ENCODE assay signal across 7 mouse cellular contexts in genomic region chr19:5106731-5107191, GRCm38 (mm10). TPM values are rescaled to one million over a fixed set of nuclear protein-coding genes. Genes with fewer than 3 reads are reported as not detected.
DNase-seq lines count a peak whose midpoint lies in the region; ATAC-seq lines count a peak whose summit lies in the region.

TSS of gene Rab1b (minus strand) at chr19:5107072.

- under 1% methylated on average over 46 of the region's 46 CpGs for WGBS in intestine, embryonic 16.5 days
- WGBS in midbrain, embryonic 11.5 days, result under 1% methylated on average over 46 of the region's 46 CpGs

- peak; percentile 94 for ATAC-seq in intestine, embryonic 16.5 days
- ATAC-seq in midbrain, embryonic 11.5 days (ENCODE audit: low FRiP score), result peak; percentile 95

- no peaks in the 10 kb centered on the region for H3K27me3 ChIP-seq in intestine, embryonic 16.5 days (replicated peaks; ENCODE audit: control insufficient read depth, insufficient read depth, low read length)
- no peaks in the 10 kb centered on the region for H3K27me3 ChIP-seq in midbrain, embryonic 11.5 days (ENCODE audit: control insufficient read depth, insufficient read depth, low read length)

- peaks cover 10% of the 10 kb centered on the region for H3K36me3 ChIP-seq in intestine, embryonic 16.5 days (ENCODE audit: control insufficient read depth, insufficient read depth, low read length)
- peaks cover 27% of the 10 kb centered on the region for H3K36me3 ChIP-seq in midbrain, embryonic 11.5 days (ENCODE audit: control insufficient read depth, insufficient read depth, low read length)

- H3K4me1 ChIP-seq in intestine, embryonic 16.5 days (ENCODE audit: control insufficient read depth, insufficient read depth, low read length), result peaks cover 20% of the 10 kb centered on the region
- peaks cover 7% of the 10 kb centered on the region for H3K4me1 ChIP-seq in midbrain, embryonic 11.5 days (ENCODE audit: control insufficient read depth, insufficient read depth, low read length)

- no peaks in the 10 kb centered on the region for H3K9me3 ChIP-seq in intestine, embryonic 16.5 days (ENCODE audit: control insufficient read depth, low read length)
- no peaks in the 10 kb centered on the region for H3K9me3 ChIP-seq in midbrain, embryonic 11.5 days (ENCODE audit: control insufficient read depth, low read length)

- peak; percentile 98 for DNase-seq in adrenal gland, adult 8-10 months
- DNase-seq in embryo, embryonic 9.5 days (ENCODE audit: extremely low spot score), result peak; percentile 97
- DNase-seq in gastrocnemius, postnatal 4 days (ENCODE audit: low spot score in 2 of 2), result peak; percentile 98
- DNase-seq in left cerebral cortex, postnatal 36 days (ENCODE audit: low spot score in 2 of 2), result peak; percentile 99
- peak; percentile 100 for DNase-seq in midbrain, embryonic 11.5 days (ENCODE audit: low spot score, missing footprints)
- DNase-seq in skeletal muscle tissue, adult 2 months (ENCODE audit: low read depth, low spot score), result peak; percentile 99

- H3K9ac ChIP-seq in intestine, embryonic 16.5 days (ENCODE audit: low read depth, low read length), result peak within 1 kb of the TSS; percentile 95
- H3K9ac ChIP-seq in midbrain, embryonic 11.5 days (ENCODE audit: low read length), result peak within 1 kb of the TSS; percentile 91

- peak within 1 kb of the TSS; percentile 91 for H3K27ac ChIP-seq in intestine, embryonic 16.5 days (ENCODE audit: low read length)
- H3K27ac ChIP-seq in midbrain, embryonic 11.5 days (ENCODE audit: low read depth, low read length), result peak within 1 kb of the TSS; percentile 85

- intact Hi-C loops in left cerebral cortex, postnatal 36 days (cut with DNase I), result no loop called here

- peak within 1 kb of the TSS; percentile 85 for H3K4me3 ChIP-seq in intestine, embryonic 16.5 days (ENCODE audit: low read length)
- H3K4me3 ChIP-seq in midbrain, embryonic 11.5 days (ENCODE audit: low read depth, low read length), result peak within 1 kb of the TSS; percentile 79

- H3K4me2 ChIP-seq in intestine, embryonic 16.5 days (ENCODE audit: low read depth, low read length), result peak within 1 kb of the TSS; percentile 88
- H3K4me2 ChIP-seq in midbrain, embryonic 11.5 days, result peak within 1 kb of the TSS; percentile 95

RNA-seq across cellular contexts. Expression of gene Rab1b, which starts in this region (rescaled TPM):
- 100 to 1,000 TPM; 184 to 206 (median 197) TPM for total RNA-seq in adrenal gland, adult 8-10 months (2022)
- total RNA-seq in gastrocnemius, postnatal 4 days (2021), result 100 to 1,000 TPM; 136 to 144 TPM
- 241 and 244 TPM in 2 replicates for polyA plus RNA-seq in intestine, embryonic 16.5 days (2015; fragmentation: Nextera tagmentation; extraction: Ambion mirVana)
- total RNA-seq in left cerebral cortex, postnatal 36 days (2021), result 100 to 1,000 TPM; 141 to 170 TPM
- polyA plus RNA-seq in midbrain, embryonic 11.5 days (2014; fragmentation: Nextera tagmentation; extraction: Ambion mirVana), result 214 and 231 TPM in 2 replicates

Comparison
In these comparisons a context has a peak if more than half of its experiments do, and no peak if none do; other contexts are left out.
1. Peak in every context shown above with its lines: DNase-seq, ATAC-seq, H3K4me3 ChIP-seq and H3K27ac ChIP-seq.